Mouse (Mus musculus): ENCODE results near the gene Prl2c5. TPM values are rescaled to one million over a fixed set of nuclear protein-coding genes. Genes with fewer than 3 reads are reported as not detected.
A peak's percentile ranks its signal among the peaks of the same experiment; 100 is the strongest.
"Not testable (repeated sequence)": the region's sequence is repeated elsewhere in the genome, so short reads cannot be mapped to it uniquely, and the experiment has no call there.

The Prl2c5 gene
- total RNA-seq (2012; rRNA removed): not detected in 2 replicates
- polyA plus RNA-seq (2012; ENCODE audit: insufficient read depth in 1 of 2, insufficient read length in 2 of 2, low read depth in 1 of 2, low replicate concordance in 2 of 2, missing spikeins in 1 of 2): not detected

DNA sequence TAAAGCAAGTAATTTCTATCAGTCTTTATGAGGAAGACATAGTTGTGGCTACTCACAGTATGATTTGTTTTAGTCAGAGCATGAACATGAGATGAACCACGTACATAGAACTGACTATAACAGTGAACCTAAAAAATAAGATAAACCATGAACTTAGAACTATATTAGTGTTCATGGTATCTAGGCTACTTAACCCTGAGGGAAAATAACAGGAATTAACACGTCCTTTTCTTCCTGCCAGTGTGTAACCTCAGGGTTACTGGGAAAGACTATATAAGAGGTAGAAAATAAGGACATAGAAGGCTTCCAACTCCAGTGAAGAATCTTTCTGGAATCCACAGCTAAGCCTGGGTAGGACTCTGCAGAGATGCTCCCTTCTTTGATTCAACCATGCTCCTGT lies at the start of gene Prl2c5:
Gene Prl2c5 (plus strand): TSS at position 301 of the 400 bp plus-strand sequence.
- H3K9me3 ChIP-seq (replicated peaks; ENCODE audit: insufficient read depth, low read length); DNase-seq (ENCODE audit: low read depth, low spot score); H3K27me3 ChIP-seq (ENCODE audit: control insufficient read depth in 1 of 2, insufficient read depth in 2 of 2, low read length in 2 of 2); H3K27ac ChIP-seq (ENCODE audit: control insufficient read depth, low read depth, low read length); H3K79me2 ChIP-seq (ENCODE audit: control insufficient read depth, insufficient read depth, low read length, poor library complexity); H3K4me3 ChIP-seq (ENCODE audit: control insufficient read depth in 1 of 2, insufficient read depth in 1 of 2, low read depth in 2 of 2, low read length in 2 of 2); H3K9ac ChIP-seq (ENCODE audit: control insufficient read depth, low read depth, low read length, poor library complexity, severe bottlenecking); H3K36me3 ChIP-seq (ENCODE audit: control insufficient read depth in 1 of 2, insufficient read depth in 2 of 2, low read length in 2 of 2); H3K4me1 ChIP-seq (ENCODE audit: control insufficient read depth in 1 of 2, insufficient read depth in 2 of 2, low read length in 2 of 2): not testable (repeated sequence)

DNA sequence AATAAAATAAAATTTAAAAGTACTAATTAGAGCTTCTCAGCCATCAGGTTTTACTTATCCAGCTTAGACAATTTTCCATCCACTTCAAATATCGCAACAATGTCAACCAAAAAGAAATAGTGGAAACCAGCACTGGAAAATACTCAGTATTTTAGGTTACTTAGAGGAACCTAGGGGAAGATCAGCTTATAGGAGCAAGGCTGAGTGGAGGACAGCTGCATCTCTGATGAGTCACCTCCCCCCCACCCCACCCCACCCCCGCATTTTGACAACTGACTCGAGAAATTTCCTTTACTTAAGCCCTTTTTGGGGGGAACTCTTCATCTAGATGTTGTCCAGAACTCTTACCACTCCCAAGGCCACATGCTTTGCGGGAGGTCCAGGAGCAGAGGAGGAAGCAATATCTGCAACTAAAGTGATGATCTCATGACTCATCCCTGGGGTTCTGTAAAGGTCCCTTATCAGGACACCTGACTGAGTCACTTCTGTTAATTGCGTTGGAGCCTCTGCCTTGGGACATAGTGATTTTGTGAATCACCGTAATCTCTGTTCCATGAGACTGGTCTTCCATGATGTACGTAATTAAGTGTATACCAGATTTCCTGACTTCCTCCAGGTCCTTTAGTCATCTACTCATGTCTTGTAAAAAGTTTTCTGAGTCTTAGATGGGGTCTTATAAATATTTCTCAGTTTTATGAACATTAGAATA lies 19.6 kb upstream of the Prl2c5 start:
- H3K4me3 ChIP-seq (ENCODE audit: control insufficient read depth in 1 of 2, insufficient read depth in 1 of 2, low read depth in 2 of 2, low read length in 2 of 2); H3K36me3 ChIP-seq (ENCODE audit: control insufficient read depth in 1 of 2, insufficient read depth in 2 of 2, low read length in 2 of 2); H3K79me2 ChIP-seq (ENCODE audit: control insufficient read depth, insufficient read depth, low read length, poor library complexity); H3K27me3 ChIP-seq (ENCODE audit: control insufficient read depth in 1 of 2, insufficient read depth in 2 of 2, low read length in 2 of 2); H3K27ac ChIP-seq (ENCODE audit: control insufficient read depth, low read depth, low read length); H3K4me1 ChIP-seq (ENCODE audit: control insufficient read depth in 1 of 2, insufficient read depth in 2 of 2, low read length in 2 of 2); H3K9me3 ChIP-seq (replicated peaks; ENCODE audit: insufficient read depth, low read length); H3K9ac ChIP-seq (ENCODE audit: control insufficient read depth, low read depth, low read length, poor library complexity, severe bottlenecking): not testable (repeated sequence)
- peak; percentile 51 for DNase-seq (ENCODE audit: low read depth, low spot score)

DNA sequence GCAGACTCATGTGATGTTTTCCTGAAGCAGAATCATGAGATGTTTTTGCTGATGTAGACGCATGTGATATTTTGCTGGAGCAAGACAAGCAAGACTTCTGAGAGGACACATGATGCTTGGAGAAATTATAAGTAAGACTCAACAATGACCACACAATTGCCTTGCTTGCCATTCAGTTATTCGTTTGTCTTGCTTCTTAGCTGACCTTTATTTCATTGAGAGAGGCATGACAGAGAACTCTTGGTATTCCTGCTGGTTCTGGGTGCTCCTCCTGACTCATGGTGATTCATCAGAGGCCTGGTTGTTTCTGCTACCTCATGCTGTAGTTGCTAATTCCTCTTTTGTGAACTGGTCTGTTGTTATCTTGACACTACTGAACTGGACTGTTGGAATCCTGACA lies 13.9 kb upstream of the Prl2c5 start:
- not testable (repeated sequence) for H3K79me2 ChIP-seq (ENCODE audit: control insufficient read depth, insufficient read depth, low read length, poor library complexity); H3K36me3 ChIP-seq (ENCODE audit: control insufficient read depth in 1 of 2, insufficient read depth in 2 of 2, low read length in 2 of 2); H3K4me3 ChIP-seq (ENCODE audit: control insufficient read depth in 1 of 2, insufficient read depth in 1 of 2, low read depth in 2 of 2, low read length in 2 of 2); H3K9ac ChIP-seq (ENCODE audit: control insufficient read depth, low read depth, low read length, poor library complexity, severe bottlenecking); H3K4me1 ChIP-seq (ENCODE audit: control insufficient read depth in 1 of 2, insufficient read depth in 2 of 2, low read length in 2 of 2); H3K27me3 ChIP-seq (ENCODE audit: control insufficient read depth in 1 of 2, insufficient read depth in 2 of 2, low read length in 2 of 2); H3K9me3 ChIP-seq (replicated peaks; ENCODE audit: insufficient read depth, low read length)
- 0 out of 2 replicates have a peak, but pooled peaks have one; percentile 7 for TF ChIP-seq GATA1 (IDR thresholded peaks at IDR 0.05; ENCODE audit: low read depth, low read length)
- TF ChIP-seq EP300 (IDR thresholded peaks at IDR 0.05; ENCODE audit: low read depth in 1 of 2, low read length in 2 of 2): 0 out of 4 replicates have a peak, but pooled peaks of 1 of the 2 experiments have one; percentile 11
- 0 out of 2 replicates have a peak overlapping the region, but pooled peaks have one; percentile 24 for H3K27ac ChIP-seq (ENCODE audit: control insufficient read depth, low read depth, low read length)
- peak; percentile 37 for DNase-seq (ENCODE audit: low read depth, low spot score)

DNA sequence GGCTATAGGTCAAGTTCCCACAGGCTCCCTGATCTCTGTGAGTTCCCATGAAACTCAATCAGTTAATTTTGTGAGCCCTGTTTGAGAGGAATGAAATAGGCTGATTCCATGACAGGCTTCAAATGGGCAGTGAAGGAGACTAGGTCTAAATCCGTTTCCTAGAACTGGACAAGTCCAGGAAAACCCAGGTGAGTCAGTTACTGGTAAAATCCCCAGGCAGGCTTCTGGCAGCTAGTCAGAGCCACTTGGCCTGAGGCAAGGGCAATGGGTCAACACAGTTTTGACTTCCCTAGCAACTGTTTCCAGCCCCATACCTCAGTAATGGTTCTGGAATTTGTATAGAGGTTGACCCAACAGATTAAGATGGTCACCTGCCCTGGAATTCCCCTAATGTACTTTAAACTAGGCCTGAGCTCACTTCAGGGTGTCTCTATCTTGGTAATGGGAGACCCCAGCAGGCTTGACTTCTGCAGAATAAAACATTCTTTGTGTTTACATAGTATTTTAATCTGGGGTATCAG lies 8.8 kb upstream of the Prl2c5 start:
- not testable (repeated sequence) for H3K36me3 ChIP-seq (ENCODE audit: control insufficient read depth in 1 of 2, insufficient read depth in 2 of 2, low read length in 2 of 2); DNase-seq (ENCODE audit: low read depth, low spot score); H3K79me2 ChIP-seq (ENCODE audit: control insufficient read depth, insufficient read depth, low read length, poor library complexity)

DNA sequence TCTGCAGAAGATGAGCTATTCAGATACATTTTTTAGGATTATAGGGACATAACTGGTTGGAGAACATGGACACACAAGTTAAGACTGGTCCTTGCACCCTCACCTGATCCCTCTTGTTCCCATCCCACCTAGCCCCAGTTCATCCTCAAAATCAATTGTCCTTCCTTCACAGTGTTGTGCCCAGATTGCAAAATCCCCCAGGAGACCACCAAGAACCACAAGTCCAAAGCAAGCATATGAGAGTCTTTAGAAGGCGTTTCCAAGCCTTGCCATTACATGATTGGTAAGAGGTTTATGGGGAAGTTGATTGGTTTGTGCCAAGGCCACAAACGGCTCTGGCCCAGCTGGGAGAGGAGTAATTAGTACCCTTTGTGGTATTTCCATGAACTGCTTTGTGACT lies 6.8 kb upstream of the Prl2c5 start:
- not testable (repeated sequence) for H3K36me3 ChIP-seq (ENCODE audit: control insufficient read depth in 1 of 2, insufficient read depth in 2 of 2, low read length in 2 of 2); H3K27me3 ChIP-seq (ENCODE audit: control insufficient read depth in 1 of 2, insufficient read depth in 2 of 2, low read length in 2 of 2); H3K9me3 ChIP-seq (replicated peaks; ENCODE audit: insufficient read depth, low read length); H3K9ac ChIP-seq (ENCODE audit: control insufficient read depth, low read depth, low read length, poor library complexity, severe bottlenecking); H3K4me3 ChIP-seq (ENCODE audit: control insufficient read depth in 1 of 2, insufficient read depth in 1 of 2, low read depth in 2 of 2, low read length in 2 of 2); H3K27ac ChIP-seq (ENCODE audit: control insufficient read depth, low read depth, low read length); H3K4me1 ChIP-seq (ENCODE audit: control insufficient read depth in 1 of 2, insufficient read depth in 2 of 2, low read length in 2 of 2); H3K79me2 ChIP-seq (ENCODE audit: control insufficient read depth, insufficient read depth, low read length, poor library complexity); DNase-seq (ENCODE audit: low read depth, low spot score)

More for the DNA sequence above, 8.8 kb upstream of the Prl2c5 start:
- not testable (repeated sequence) for H3K9me3 ChIP-seq (replicated peaks; ENCODE audit: insufficient read depth, low read length); H3K27me3 ChIP-seq (ENCODE audit: control insufficient read depth in 1 of 2, insufficient read depth in 2 of 2, low read length in 2 of 2); H3K4me3 ChIP-seq (ENCODE audit: control insufficient read depth in 1 of 2, insufficient read depth in 1 of 2, low read depth in 2 of 2, low read length in 2 of 2); H3K9ac ChIP-seq (ENCODE audit: control insufficient read depth, low read depth, low read length, poor library complexity, severe bottlenecking); H3K4me1 ChIP-seq (ENCODE audit: control insufficient read depth in 1 of 2, insufficient read depth in 2 of 2, low read length in 2 of 2); H3K27ac ChIP-seq (ENCODE audit: control insufficient read depth, low read depth, low read length)

DNA sequence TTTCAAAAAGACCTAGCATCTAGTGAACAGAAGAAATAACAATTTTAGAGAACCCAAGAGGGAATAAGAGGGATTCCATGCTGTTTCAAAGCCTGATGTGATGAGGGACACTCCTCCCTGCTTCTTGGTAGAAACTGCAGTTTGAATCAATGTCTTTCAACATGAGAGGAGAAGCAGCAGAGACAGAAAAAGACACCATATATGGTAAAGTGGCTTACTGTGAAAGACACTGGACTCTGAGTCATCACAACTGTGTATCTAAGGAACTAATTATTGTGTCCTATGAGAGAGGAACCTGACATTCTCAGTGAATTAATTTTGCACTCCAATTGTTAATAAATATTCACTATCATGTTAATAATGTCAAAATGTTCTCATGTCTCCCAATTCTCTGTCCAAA lies 28.7 kb downstream of the Prl2c5 start:
- not testable (repeated sequence) for H3K27ac ChIP-seq (ENCODE audit: control insufficient read depth, low read depth, low read length); DNase-seq (ENCODE audit: low read depth, low spot score); H3K79me2 ChIP-seq (ENCODE audit: control insufficient read depth, insufficient read depth, low read length, poor library complexity); H3K27me3 ChIP-seq (ENCODE audit: control insufficient read depth in 1 of 2, insufficient read depth in 2 of 2, low read length in 2 of 2); H3K9me3 ChIP-seq (replicated peaks; ENCODE audit: insufficient read depth, low read length); H3K9ac ChIP-seq (ENCODE audit: control insufficient read depth, low read depth, low read length, poor library complexity, severe bottlenecking); H3K4me3 ChIP-seq (ENCODE audit: control insufficient read depth in 1 of 2, insufficient read depth in 1 of 2, low read depth in 2 of 2, low read length in 2 of 2); H3K36me3 ChIP-seq (ENCODE audit: control insufficient read depth in 1 of 2, insufficient read depth in 2 of 2, low read length in 2 of 2); H3K4me1 ChIP-seq (ENCODE audit: control insufficient read depth in 1 of 2, insufficient read depth in 2 of 2, low read length in 2 of 2)

DNA sequence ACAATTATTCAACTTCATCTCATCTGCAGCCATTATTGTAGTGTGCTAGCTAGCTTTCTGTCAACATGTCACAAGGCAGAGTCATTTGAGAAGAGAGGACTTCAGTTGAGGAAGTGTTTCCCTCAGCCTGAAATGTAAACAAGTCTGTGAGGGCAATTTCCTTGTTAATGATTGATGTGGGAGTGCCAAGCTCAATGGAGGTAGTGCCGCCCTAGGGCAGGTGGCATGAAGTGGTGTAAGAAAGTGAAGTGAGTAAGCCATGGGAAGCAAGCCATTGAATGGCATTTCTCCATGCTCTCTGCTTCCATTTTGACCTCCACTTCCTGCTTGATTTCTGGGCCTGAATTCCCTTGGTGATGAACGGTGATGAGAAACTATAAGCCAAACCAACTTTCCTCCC lies 33.8 kb downstream of the Prl2c5 start:
- H3K36me3 ChIP-seq (ENCODE audit: control insufficient read depth in 1 of 2, insufficient read depth in 2 of 2, low read length in 2 of 2); H3K4me1 ChIP-seq (ENCODE audit: control insufficient read depth in 1 of 2, insufficient read depth in 2 of 2, low read length in 2 of 2); H3K79me2 ChIP-seq (ENCODE audit: control insufficient read depth, insufficient read depth, low read length, poor library complexity); DNase-seq (ENCODE audit: low read depth, low spot score); H3K27me3 ChIP-seq (ENCODE audit: control insufficient read depth in 1 of 2, insufficient read depth in 2 of 2, low read length in 2 of 2); H3K9me3 ChIP-seq (replicated peaks; ENCODE audit: insufficient read depth, low read length); H3K27ac ChIP-seq (ENCODE audit: control insufficient read depth, low read depth, low read length); H3K4me3 ChIP-seq (ENCODE audit: control insufficient read depth in 1 of 2, insufficient read depth in 1 of 2, low read depth in 2 of 2, low read length in 2 of 2); H3K9ac ChIP-seq (ENCODE audit: control insufficient read depth, low read depth, low read length, poor library complexity, severe bottlenecking): not testable (repeated sequence)

Measured in MEL (cell line).